Mouse (Mus musculus): ENCODE data around the gene Pop4. TPM values are rescaled to one million over a fixed set of nuclear protein-coding genes. Genes with fewer than 3 reads are reported as not detected.

Gene Pop4
- polyA plus RNA-seq (2017; shearing (Covaris generic)): 42.8 TPM

GRCm38 (mm10) chr7:38270703-38271510 is at the start of gene Pop4:
Gene Pop4, minus strand, starts transcription at chr7:38271423.

GRCm38 (mm10) chr7:38227900-38228298 is 43.3 kb downstream of the Pop4 start, which contains the start of gene Plekhf1:
Gene Plekhf1, minus strand, starts transcription at chr7:38228016.

Other genes starting within 250 kb of the Pop4 start
- gene Uri1, start 247.9 kb downstream of the Pop4 start, polyA plus RNA-seq (2017; shearing (Covaris generic)): 49.2 TPM
- 3.4 TPM for gene Ccne1, start 163.9 kb downstream of the Pop4 start, polyA plus RNA-seq (2017; shearing (Covaris generic))
- 29.4 TPM for gene 1600014C10Rik, start 88.2 kb downstream of the Pop4 start, polyA plus RNA-seq (2017; shearing (Covaris generic))
- gene Plekhf1, start 43.4 kb downstream of the Pop4 start, polyA plus RNA-seq (2017; shearing (Covaris generic)): 0.90 TPM

Measured in effector memory CD4-positive, alpha-beta T cell, adult 5 months (primary cell).